Comparison of ENCODE assay signal across 18 mouse cellular contexts in the genomic region with DNA sequence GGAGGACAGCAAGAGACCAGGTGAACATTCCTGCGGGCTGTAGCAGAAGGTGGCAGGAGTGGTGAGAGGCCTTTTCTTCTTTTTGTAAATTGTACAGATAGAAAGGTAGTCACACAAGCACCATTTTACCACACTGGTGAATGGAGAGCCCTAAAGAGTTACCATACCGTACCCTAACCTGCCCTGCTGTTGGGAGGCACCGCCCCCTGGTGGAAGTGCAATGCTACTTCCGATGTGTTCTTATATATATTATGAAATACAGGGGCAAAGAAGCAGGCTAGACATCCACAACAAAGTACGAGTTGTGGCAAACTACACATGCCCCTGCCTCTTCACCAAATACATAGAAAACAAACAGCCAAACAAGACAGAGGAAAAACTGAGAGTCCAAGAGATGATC. TPM values are rescaled to one million over a fixed set of nuclear protein-coding genes. Genes with fewer than 3 reads are reported as not detected.
A peak's percentile ranks its signal among the peaks of the same experiment; 100 is the strongest.
DNase-seq lines count a peak whose midpoint lies in the region; ATAC-seq and TF ChIP-seq lines count a peak whose summit lies in the region.
"Had no signal": no experiment of that assay in that cellular context is flagged by ENCODE, and none has a peak within 500 bp of the region (broad histone marks: within the 10 kb centered on the region; RNA-seq: fewer than 3 reads in every experiment).

No protein-coding gene starts in this region.

- H3K4me3 ChIP-seq in kidney, adult 2 months (ENCODE audit: insufficient read depth, low read depth, low read length): no peak overlapping the region
- no peak overlapping the region for H3K4me3 ChIP-seq in kidney, embryonic 14.5 days (ENCODE audit: low read length)
- H3K4me3 ChIP-seq in MEL (ENCODE audit: control insufficient read depth in 1 of 2, insufficient read depth in 1 of 2, low read depth in 2 of 2, low read length in 2 of 2): no peak overlapping the region
- H3K4me3 ChIP-seq: embryonic facial prominence, embryonic 10.5 days; liver, embryonic 15.5 days; neural tube, embryonic 15.5 days had no signal

- TF ChIP-seq POLR2A in kidney, adult 2 months (IDR thresholded peaks at IDR 0.05; ENCODE audit: low read depth, low read length): no peak
- TF ChIP-seq POLR2A in MEL (IDR thresholded peaks at IDR 0.05; ENCODE audit: control insufficient read depth in 1 of 2, insufficient read depth in 1 of 2, low read depth in 1 of 2, low read length in 2 of 2, poor library complexity in 1 of 2): no peak

- no peaks in the 10 kb centered on the region for H3K36me3 ChIP-seq in kidney, adult 2 months (ENCODE audit: control insufficient read depth, insufficient read depth, low read length)
- no peaks in the 10 kb centered on the region for H3K36me3 ChIP-seq in kidney, embryonic 14.5 days (ENCODE audit: control insufficient read depth, insufficient read depth, low read length)
- no peaks in the 10 kb centered on the region for H3K36me3 ChIP-seq in MEL (ENCODE audit: control insufficient read depth in 1 of 2, insufficient read depth in 2 of 2, low read length in 2 of 2)
- H3K36me3 ChIP-seq: embryonic facial prominence, embryonic 10.5 days; liver, embryonic 15.5 days; neural tube, embryonic 15.5 days had no signal

- peak; percentile 1; the same call in 1 of the 2 replicates for TF ChIP-seq RAD21 in MEL (IDR thresholded peaks at IDR 0.05; ENCODE audit: low read depth, low read length)

- no peaks in the 10 kb centered on the region for H3K79me2 ChIP-seq in MEL (ENCODE audit: control insufficient read depth, insufficient read depth, low read length, poor library complexity)

- 61% methylated on average over 5 of the region's 5 CpGs for WGBS in kidney, adult 2 months
- WGBS in kidney, embryonic 14.5 days: 61% methylated on average over 5 of the region's 5 CpGs

- H3K27me3 ChIP-seq in kidney, adult 2 months (replicated peaks; ENCODE audit: control insufficient read depth, insufficient read depth, low read length): no peaks in the 10 kb centered on the region
- H3K27me3 ChIP-seq in kidney, embryonic 14.5 days (ENCODE audit: control insufficient read depth, insufficient read depth, low read length): no peaks in the 10 kb centered on the region
- no peaks in the 10 kb centered on the region for H3K27me3 ChIP-seq in MEL (ENCODE audit: control insufficient read depth in 1 of 2, insufficient read depth in 2 of 2, low read length in 2 of 2)
- H3K27me3 ChIP-seq: liver, embryonic 15.5 days; neural tube, embryonic 15.5 days had no signal

- no peak overlapping the region for H3K9ac ChIP-seq in kidney, embryonic 14.5 days (ENCODE audit: low read depth, low read length)
- H3K9ac ChIP-seq in MEL (ENCODE audit: control insufficient read depth, low read depth, low read length, poor library complexity, severe bottlenecking): no peak overlapping the region
- H3K9ac ChIP-seq: liver, embryonic 15.5 days; neural tube, embryonic 15.5 days had no signal

- H3K27ac ChIP-seq in kidney, adult 2 months (ENCODE audit: insufficient read depth, low read depth, low read length): no peak overlapping the region
- no peak overlapping the region for H3K27ac ChIP-seq in kidney, embryonic 14.5 days (ENCODE audit: low read depth, low read length)
- no peak overlapping the region for H3K27ac ChIP-seq in MEL (ENCODE audit: control insufficient read depth, low read depth, low read length)
- H3K27ac ChIP-seq: embryonic facial prominence, embryonic 10.5 days; liver, embryonic 15.5 days; neural tube, embryonic 15.5 days had no signal

- no peaks in the 10 kb centered on the region for H3K4me1 ChIP-seq in kidney, adult 2 months (ENCODE audit: control insufficient read depth, insufficient read depth, low read length)
- H3K4me1 ChIP-seq in kidney, embryonic 14.5 days (ENCODE audit: control insufficient read depth, insufficient read depth, low read length): no peaks in the 10 kb centered on the region
- H3K4me1 ChIP-seq in MEL (ENCODE audit: control insufficient read depth in 1 of 2, insufficient read depth in 2 of 2, low read length in 2 of 2): no peaks in the 10 kb centered on the region
- H3K4me1 ChIP-seq: embryonic facial prominence, embryonic 10.5 days; liver, embryonic 15.5 days; neural tube, embryonic 15.5 days had no signal

- peak; percentile 3 for DNase-seq in adrenal gland, postnatal 10 days
- no peak for DNase-seq in adrenal gland, adult 2 months
- no peak for DNase-seq in kidney, adult 2 months
- DNase-seq in 3T3-L1 (ENCODE audit: low read depth, low spot score) (peak; percentile 6), MEL (ENCODE audit: low read depth, low spot score) (peak; percentile 2)
- DNase-seq in gastrocnemius, postnatal 25 days: no peak
- no peak for DNase-seq in lung, postnatal 36 days
- DNase-seq: heart, adult 11 months; heart, postnatal 14 days; right cerebral cortex, adult 18-20 months had no signal

- TF ChIP-seq EP300 in MEL (IDR thresholded peaks at IDR 0.05; ENCODE audit: low read depth in 1 of 2, low read length in 2 of 2): no peak

- peak; percentile 36; the same call in 1 of the 2 replicates for TF ChIP-seq CTCF in kidney, adult 2 months (conservative IDR thresholded peaks at IDR 0.05; ENCODE audit: insufficient read depth, insufficient read length, low read depth, low read length)
- peak in 1 of 3 experiments; percentile 23; a peak in 1 of 6 replicates for TF ChIP-seq CTCF in MEL (IDR thresholded peaks at IDR 0.05 in 2 of 3, conservative IDR thresholded peaks at IDR 0.05 in 1 of 3; ENCODE audit: control insufficient read depth in 1 of 3, insufficient read depth in 1 of 3, low read depth in 2 of 3, low read length in 3 of 3, poor library complexity in 1 of 3, severe bottlenecking in 1 of 3)

- no peak for ATAC-seq in kidney, embryonic 14.5 days (ENCODE audit: low FRiP score, low TSS enrichment)
- ATAC-seq: hindbrain, embryonic 16.5 days had no signal

- H3K9me3 ChIP-seq in kidney, embryonic 14.5 days (ENCODE audit: control insufficient read depth, low read length): peaks cover 6% of the 10 kb centered on the region; the same call in 1 of the 2 replicates
- no peaks in the 10 kb centered on the region for H3K9me3 ChIP-seq in MEL (replicated peaks; ENCODE audit: insufficient read depth, low read length)
- H3K9me3 ChIP-seq: liver, embryonic 15.5 days had no signal

- no peak overlapping the region for H3K4me2 ChIP-seq in kidney, embryonic 14.5 days (replicated peaks; ENCODE audit: low read depth, low read length)
- H3K4me2 ChIP-seq: liver, embryonic 15.5 days; neural tube, embryonic 15.5 days had no signal

TF ChIP-seq in MEL, 35 proteins besides CTCF, POLR2A, EP300 and RAD21:
- TF ChIP-seq USF2 (IDR thresholded peaks at IDR 0.05; ENCODE audit: borderline replicate concordance in 1 of 2, insufficient read depth in 1 of 2, low read depth in 1 of 2, low read length in 2 of 2): no peak
- TF ChIP-seq E2F4 (IDR thresholded peaks at IDR 0.05; ENCODE audit: borderline replicate concordance, low read depth, low read length): no peak
- TF ChIP-seq MAX (IDR thresholded peaks at IDR 0.05; ENCODE audit: low read length): no peak
- no peak for TF ChIP-seq ETS1 (IDR thresholded peaks at IDR 0.05; ENCODE audit: low read depth, low read length)
- TF ChIP-seq MAZ (IDR thresholded peaks at IDR 0.05; ENCODE audit: low read depth, low read length): no peak
- no peak for TF ChIP-seq NELFE (IDR thresholded peaks at IDR 0.05; ENCODE audit: low read depth, low read length)
- TF ChIP-seq POLR2AphosphoS2 (IDR thresholded peaks at IDR 0.05; ENCODE audit: low read length): no peak
- no peak for TF ChIP-seq MYB (IDR thresholded peaks at IDR 0.05; ENCODE audit: low read depth, low read length)
- no peak for TF ChIP-seq ZNF384 (IDR thresholded peaks at IDR 0.05; ENCODE audit: low read depth, low read length)
- TF ChIP-seq SMC3 (IDR thresholded peaks at IDR 0.05; ENCODE audit: low read depth, low read length): no peak
- TF ChIP-seq BHLHE40 (IDR thresholded peaks at IDR 0.05; ENCODE audit: borderline replicate concordance, low read depth, low read length): no peak

RNA-seq across cellular contexts. Expression of a gene that starts 19.9 kb away (rescaled TPM):
- not detected for total RNA-seq in adrenal gland, postnatal 10 days (2021)
- total RNA-seq in adrenal gland, adult 2 months (2021): not detected
- polyA plus RNA-seq in adrenal gland, adult 2 months (2012; rRNA removed): not detected in 2 replicates
- 0.08 and 0.22 TPM in 2 replicates for polyA plus RNA-seq in kidney, adult 2 months (2012; rRNA removed)
- polyA plus RNA-seq in kidney, embryonic 14.5 days (2014; fragmentation: Nextera tagmentation; extraction: Ambion mirVana): not detected in 2 replicates
- not detected in 2 replicates for total RNA-seq in MEL (2012; rRNA removed)
- not detected for polyA plus RNA-seq in MEL (2012; ENCODE audit: insufficient read depth in 1 of 2, insufficient read length in 2 of 2, low read depth in 1 of 2, low replicate concordance in 2 of 2, missing spikeins in 1 of 2)
- total RNA-seq in gastrocnemius, postnatal 25 days (2021): not detected
- total RNA-seq: heart, postnatal 14 days; left cerebral cortex, postnatal 10 days; megakaryocyte, adult 5-6 weeks had no signal
- polyA plus RNA-seq: embryonic facial prominence, embryonic 10.5 days; frontal cortex, adult 2 months; hindbrain, embryonic 16.5 days; liver, embryonic 15.5 days; neural tube, embryonic 15.5 days had no signal

Comparison
In these comparisons a context has a peak if more than half of its experiments do, and no peak if none do; other contexts are left out.
1. DNase-seq: peak in adrenal gland, postnatal 10 days (single experiment), 3T3-L1 (single experiment) and MEL (single experiment); none in adrenal gland, adult 2 months (single experiment), kidney, adult 2 months (single experiment), gastrocnemius, postnatal 25 days (single experiment) and lung, postnatal 36 days (single experiment).